ENCODE assay signal across 8 mouse cellular contexts in the genomic region with DNA sequence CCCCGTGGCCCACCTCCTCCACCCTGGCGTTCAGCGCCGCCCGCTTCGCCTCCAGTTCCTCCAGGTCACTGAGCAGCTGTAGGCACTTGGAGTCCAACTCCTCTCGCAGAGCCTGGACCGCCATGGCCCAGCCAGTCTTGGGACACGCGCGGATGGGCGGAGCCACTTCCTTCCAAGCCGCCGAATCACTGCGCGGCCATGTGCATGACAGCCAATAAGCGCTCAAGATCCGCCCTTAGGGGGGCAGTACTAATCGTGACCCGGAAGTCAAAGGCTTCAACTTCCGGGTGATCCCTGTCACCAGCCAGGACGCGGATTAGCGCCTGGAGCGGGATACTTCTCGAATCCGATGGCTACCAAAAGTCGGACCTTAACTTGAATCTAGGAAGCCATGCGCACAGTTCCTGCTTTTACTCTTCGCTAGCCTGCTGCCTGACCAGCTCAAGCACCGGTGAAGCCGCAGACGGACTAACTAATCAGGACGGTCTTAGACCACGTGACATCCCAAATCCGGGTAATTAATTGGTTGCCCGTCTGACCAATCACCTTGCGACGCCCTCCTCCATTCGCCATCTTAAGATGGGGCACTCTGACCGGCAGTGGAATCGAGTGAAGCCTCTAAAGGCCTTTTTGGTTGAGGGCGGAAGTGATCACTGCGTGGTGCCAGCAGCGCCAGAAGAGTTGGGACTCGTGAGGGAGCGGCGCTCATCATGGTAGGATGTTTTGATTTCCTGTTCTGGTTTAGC. TPM values are rescaled to one million over a fixed set of nuclear protein-coding genes. Genes with fewer than 3 reads are reported as not detected.
DNase-seq lines count a peak whose midpoint lies in the region; ATAC-seq lines count a peak whose summit lies in the region.

A gene (minus strand): TSS at position 458 of the 746 bp plus-strand sequence.
A gene (plus strand): TSS at position 637 of the 746 bp plus-strand sequence.

- H3K4me2 ChIP-seq in kidney, embryonic 15.5 days, result peak within 1 kb of the TSS; percentile 62

- no peaks in the 10 kb centered on the region for H3K27me3 ChIP-seq in heart, embryonic 10.5 days (ENCODE audit: insufficient read depth, poor library complexity, severe bottlenecking)
- no peaks in the 10 kb centered on the region for H3K27me3 ChIP-seq in kidney, embryonic 15.5 days

- peak within 1 kb of the TSS; percentile 91 for H3K4me3 ChIP-seq in heart, embryonic 10.5 days
- peak within 1 kb of the TSS; percentile 89 for H3K4me3 ChIP-seq in kidney, embryonic 15.5 days (replicated peaks)

- H3K4me1 ChIP-seq in heart, embryonic 10.5 days, result peaks cover 11% of the 10 kb centered on the region; the same call in 1 of the 2 replicates
- H3K4me1 ChIP-seq in kidney, embryonic 15.5 days, result peaks cover 22% of the 10 kb centered on the region

- H3K9ac ChIP-seq in kidney, embryonic 15.5 days, result peak within 1 kb of the TSS; percentile 65

- no peaks in the 10 kb centered on the region for H3K9me3 ChIP-seq in heart, embryonic 10.5 days
- no peaks in the 10 kb centered on the region for H3K9me3 ChIP-seq in kidney, embryonic 15.5 days (replicated peaks)

- under 1% methylated on average over 48 of the region's 48 CpGs for WGBS in heart, embryonic 10.5 days
- under 1% methylated on average over 48 of the region's 48 CpGs for WGBS in kidney, embryonic 15.5 days

- H3K27ac ChIP-seq in heart, embryonic 10.5 days, result peak within 1 kb of the TSS; percentile 92
- peak within 1 kb of the TSS; percentile 86 for H3K27ac ChIP-seq in kidney, embryonic 15.5 days

- peak; percentile 93 for ATAC-seq in erythroblast, adult 5-6 weeks (replicated peaks; ENCODE audit: low FRiP score, poor library complexity, severe bottlenecking)
- peak; percentile 96 for ATAC-seq in kidney, embryonic 15.5 days (replicated peaks; ENCODE audit: low FRiP score)
- ATAC-seq in monocyte, adult 5-6 weeks (replicated peaks; ENCODE audit: insufficient number of reproducible peaks, low FRiP score, low TSS enrichment, poor library complexity, severe bottlenecking), result peak; percentile 90

- H3K36me3 ChIP-seq in heart, embryonic 10.5 days, result peaks cover 39% of the 10 kb centered on the region
- peaks cover 39% of the 10 kb centered on the region for H3K36me3 ChIP-seq in kidney, embryonic 15.5 days

- peak; percentile 93 to 94 for DNase-seq in B cell, adult 2 months
- DNase-seq in brain, adult 2 months (ENCODE audit: low read depth, low spot score), result peak; percentile 100
- peak; percentile 99 for DNase-seq in heart, embryonic 10.5 days (ENCODE audit: low spot score)
- DNase-seq in liver, result peak; percentile 97
- peak; percentile 93 to 95 for DNase-seq in spleen, postnatal 4 days (ENCODE audit: low spot score in 2 of 2)

RNA-seq across cellular contexts. Expression of the first gene that starts in this region (rescaled TPM):
- total RNA-seq in erythroblast, adult 5-6 weeks (2015; ENCODE audit: low replicate concordance), result 21.1 and 25.5 TPM in 2 replicates
- 9.9 and 12.1 TPM in 2 replicates for total RNA-seq in erythroblast, adult 5-6 weeks (2017; ENCODE audit: low replicate concordance)
- 52.5 and 60.2 TPM in 2 replicates for polyA plus RNA-seq in heart, embryonic 10.5 days (2016; fragmentation: Nextera tagmentation; extraction: Ambion mirVana)
- polyA plus RNA-seq in kidney, embryonic 15.5 days (2015; fragmentation: Nextera tagmentation; extraction: Ambion mirVana), result 52.2 and 53.1 TPM in 2 replicates
- 37.3 to 46.3 TPM (median 43.2 TPM) in 3 replicates for total RNA-seq in monocyte, adult 5-6 weeks (2017)

RNA-seq across cellular contexts. Expression of the second gene that starts in this region (rescaled TPM):
- 20.5 and 20.6 TPM in 2 replicates for total RNA-seq in erythroblast, adult 5-6 weeks (2015; ENCODE audit: low replicate concordance)
- total RNA-seq in erythroblast, adult 5-6 weeks (2017; ENCODE audit: low replicate concordance), result 5.8 and 6.1 TPM in 2 replicates
- polyA plus RNA-seq in heart, embryonic 10.5 days (2016; fragmentation: Nextera tagmentation; extraction: Ambion mirVana), result 97.6 and 113 TPM in 2 replicates
- 88.7 and 94.9 TPM in 2 replicates for polyA plus RNA-seq in kidney, embryonic 15.5 days (2015; fragmentation: Nextera tagmentation; extraction: Ambion mirVana)
- 20.7 to 25.3 TPM (median 24.1 TPM) in 3 replicates for total RNA-seq in monocyte, adult 5-6 weeks (2017)

Comparison
In these comparisons a context has a peak if more than half of its experiments do, and no peak if none do; other contexts are left out.
1. Peak in every context shown above with its lines: DNase-seq, ATAC-seq, H3K4me3 ChIP-seq and H3K27ac ChIP-seq.